ENCODE assay signal across 12 mouse cellular contexts in the genomic region with DNA sequence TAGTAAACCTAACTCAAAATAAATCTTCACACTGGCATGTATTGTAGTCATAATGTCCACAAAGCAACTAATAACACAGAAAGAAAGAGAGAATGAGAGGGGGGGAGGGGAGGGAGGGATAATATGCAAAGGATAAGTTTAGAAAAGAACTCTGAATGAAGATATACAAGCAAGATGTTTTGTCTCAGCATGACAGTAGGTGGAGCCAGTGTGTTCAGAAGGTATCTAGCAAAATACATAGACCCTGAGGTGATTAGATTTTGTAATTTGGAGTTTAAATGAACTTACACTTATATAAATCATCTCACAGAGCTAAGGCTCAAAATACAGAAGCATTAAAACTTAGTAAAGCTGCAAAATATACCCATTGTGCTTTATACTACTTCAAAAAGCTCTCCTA. TPM values are rescaled to one million over a fixed set of nuclear protein-coding genes. Genes with fewer than 3 reads are reported as not detected.
DNase-seq lines count a peak whose midpoint lies in the region; ATAC-seq and TF ChIP-seq lines count a peak whose summit lies in the region.
"Had no signal": no experiment of that assay in that cellular context is flagged by ENCODE, and none has a peak within 500 bp of the region (broad histone marks: within the 10 kb centered on the region; RNA-seq: fewer than 3 reads in every experiment).

No protein-coding gene starts in this region.

- ATAC-seq in hindbrain, postnatal 0 days = no peak
- ATAC-seq in hindbrain, embryonic 12.5 days (ENCODE audit: low FRiP score) = no peak
- no peak for ATAC-seq in midbrain, embryonic 14.5 days (ENCODE audit: low FRiP score, low TSS enrichment)
- ATAC-seq in midbrain, embryonic 11.5 days (ENCODE audit: low FRiP score) = no peak

- no peak overlapping the region for H3K9ac ChIP-seq in hindbrain, postnatal 0 days (replicated peaks; ENCODE audit: low read length)
- no peak overlapping the region for H3K9ac ChIP-seq in hindbrain, embryonic 12.5 days
- H3K9ac ChIP-seq in midbrain, embryonic 14.5 days (replicated peaks; ENCODE audit: low read length) = no peak overlapping the region
- H3K9ac ChIP-seq in midbrain, embryonic 11.5 days (ENCODE audit: low read length) = no peak overlapping the region
- H3K9ac ChIP-seq: embryonic facial prominence, embryonic 12.5 days had no signal

- no peaks in the 10 kb centered on the region for H3K27me3 ChIP-seq in hindbrain, postnatal 0 days (ENCODE audit: insufficient read depth, low read length)
- H3K27me3 ChIP-seq in hindbrain, embryonic 12.5 days = no peaks in the 10 kb centered on the region
- H3K27me3 ChIP-seq in midbrain, embryonic 14.5 days (ENCODE audit: control insufficient read depth, insufficient read depth, low read length) = no peaks in the 10 kb centered on the region
- no peaks in the 10 kb centered on the region for H3K27me3 ChIP-seq in midbrain, embryonic 11.5 days (ENCODE audit: control insufficient read depth, insufficient read depth, low read length)
- H3K27me3 ChIP-seq: embryonic facial prominence, embryonic 12.5 days had no signal

- H3K36me3 ChIP-seq in hindbrain, postnatal 0 days (ENCODE audit: insufficient read depth, low read length) = no peaks in the 10 kb centered on the region
- no peaks in the 10 kb centered on the region for H3K36me3 ChIP-seq in hindbrain, embryonic 12.5 days
- H3K36me3 ChIP-seq in midbrain, embryonic 14.5 days (ENCODE audit: control insufficient read depth, insufficient read depth, low read length) = no peaks in the 10 kb centered on the region
- no peaks in the 10 kb centered on the region for H3K36me3 ChIP-seq in midbrain, embryonic 11.5 days (ENCODE audit: control insufficient read depth, insufficient read depth, low read length)
- H3K36me3 ChIP-seq: embryonic facial prominence, embryonic 12.5 days; hindbrain, embryonic 10.5 days had no signal

- H3K27ac ChIP-seq in hindbrain, postnatal 0 days = no peak overlapping the region
- no peak overlapping the region for H3K27ac ChIP-seq in hindbrain, embryonic 12.5 days
- H3K27ac ChIP-seq in midbrain, embryonic 14.5 days (replicated peaks; ENCODE audit: low read depth, low read length) = no peak overlapping the region
- H3K27ac ChIP-seq in midbrain, embryonic 11.5 days (ENCODE audit: low read depth, low read length) = no peak overlapping the region
- H3K27ac ChIP-seq: embryonic facial prominence, embryonic 12.5 days; hindbrain, embryonic 10.5 days had no signal

- no peak overlapping the region for H3K4me2 ChIP-seq in hindbrain, postnatal 0 days (ENCODE audit: low read depth, low read length)
- H3K4me2 ChIP-seq in hindbrain, embryonic 12.5 days (replicated peaks) = no peak overlapping the region
- no peak overlapping the region for H3K4me2 ChIP-seq in midbrain, embryonic 14.5 days (ENCODE audit: low read length)
- no peak overlapping the region for H3K4me2 ChIP-seq in midbrain, embryonic 11.5 days
- H3K4me2 ChIP-seq: embryonic facial prominence, embryonic 12.5 days had no signal

- no peaks in the 10 kb centered on the region for H3K4me1 ChIP-seq in hindbrain, postnatal 0 days (ENCODE audit: insufficient read depth, low read length)
- H3K4me1 ChIP-seq in hindbrain, embryonic 12.5 days = no peaks in the 10 kb centered on the region
- no peaks in the 10 kb centered on the region for H3K4me1 ChIP-seq in midbrain, embryonic 14.5 days (ENCODE audit: control insufficient read depth, insufficient read depth, low read length)
- H3K4me1 ChIP-seq in midbrain, embryonic 11.5 days (ENCODE audit: control insufficient read depth, insufficient read depth, low read length) = no peaks in the 10 kb centered on the region
- H3K4me1 ChIP-seq: embryonic facial prominence, embryonic 12.5 days; hindbrain, embryonic 10.5 days had no signal

- 0 out of 2 replicates have a peak, but pooled peaks cover 4% of the 10 kb centered on the region for H3K9me3 ChIP-seq in hindbrain, postnatal 0 days (ENCODE audit: low read length)
- peaks cover 3% of the 10 kb centered on the region; the same call in 1 of the 2 replicates for H3K9me3 ChIP-seq in hindbrain, embryonic 12.5 days (replicated peaks)
- peaks cover 2% of the 10 kb centered on the region; the same call in 1 of the 2 replicates for H3K9me3 ChIP-seq in midbrain, embryonic 14.5 days (ENCODE audit: control insufficient read depth, low read length)
- no peaks in the 10 kb centered on the region; the same call in 1 of the 2 replicates for H3K9me3 ChIP-seq in midbrain, embryonic 11.5 days (ENCODE audit: control insufficient read depth, low read length)
- H3K9me3 ChIP-seq: embryonic facial prominence, embryonic 12.5 days; hindbrain, embryonic 10.5 days had no signal

- DNase-seq in hindbrain, postnatal 0 days (ENCODE audit: low spot score) = peak; percentile 3
- peak; percentile 7 for DNase-seq in midbrain, embryonic 14.5 days
- no peak for DNase-seq in midbrain, embryonic 11.5 days (ENCODE audit: low spot score, missing footprints)
- DNase-seq in brain, embryonic 14.5 days (ENCODE audit: low read depth) = peak; percentile 15
- DNase-seq in spleen, postnatal 36 days (ENCODE audit: low spot score in 2 of 2) = no peak
- DNase-seq in thymus, postnatal 25 days = no peak
- DNase-seq: adrenal gland, postnatal 14 days; cerebellum, adult 2 months; kidney, postnatal 25 days had no signal

- H3K4me3 ChIP-seq in hindbrain, postnatal 0 days (ENCODE audit: low read length) = no peak overlapping the region
- H3K4me3 ChIP-seq in hindbrain, embryonic 12.5 days = no peak overlapping the region
- no peak overlapping the region for H3K4me3 ChIP-seq in midbrain, embryonic 14.5 days (replicated peaks; ENCODE audit: low read depth, low read length)
- no peak overlapping the region for H3K4me3 ChIP-seq in midbrain, embryonic 11.5 days (ENCODE audit: low read depth, low read length)
- H3K4me3 ChIP-seq: embryonic facial prominence, embryonic 12.5 days; hindbrain, embryonic 10.5 days had no signal

- no peak for TF ChIP-seq POLR2A in brain, embryonic 14.5 days (IDR thresholded peaks at IDR 0.05; ENCODE audit: borderline replicate concordance, extremely low read depth, insufficient read depth, insufficient read length, poor library complexity, severe bottlenecking)

- TF ChIP-seq CTCF in hindbrain, postnatal 0 days (IDR thresholded peaks at IDR 0.05; ENCODE audit: low read depth) = peak; percentile 25; the same call in 1 of the 2 replicates
- TF ChIP-seq CTCF in brain, embryonic 14.5 days (IDR thresholded peaks at IDR 0.05; ENCODE audit: borderline replicate concordance, extremely low read depth, insufficient read depth, insufficient read length) = no peak

RNA-seq across cellular contexts. Expression of a gene that starts 44.7 kb away (rescaled TPM):
- 14.7 and 18.1 TPM in 2 replicates for total RNA-seq in hindbrain, postnatal 0 days (2014; rRNA removed)
- 24.9 and 26.8 TPM in 2 replicates for polyA plus RNA-seq in hindbrain, postnatal 0 days (2015; fragmentation: Nextera tagmentation; extraction: Ambion mirVana)
- 14.9 and 15.8 TPM in 2 replicates for polyA plus RNA-seq in hindbrain, embryonic 12.5 days (2016; fragmentation: Nextera tagmentation; extraction: Ambion mirVana)
- 17.9 and 18.9 TPM in 2 replicates for polyA plus RNA-seq in midbrain, embryonic 14.5 days (2014; fragmentation: Nextera tagmentation; extraction: Ambion mirVana)
- polyA plus RNA-seq in midbrain, embryonic 11.5 days (2014; fragmentation: Nextera tagmentation; extraction: Ambion mirVana) = 15.8 and 16.6 TPM in 2 replicates
- 10.5 and 11.0 TPM in 2 replicates for polyA plus RNA-seq in brain, embryonic 14.5 days (2012; rRNA removed)

Comparison
In these comparisons a context has a peak if more than half of its experiments do, and no peak if none do; other contexts are left out.
1. DNase-seq: peak in hindbrain, postnatal 0 days (single experiment), midbrain, embryonic 14.5 days (single experiment) and brain, embryonic 14.5 days (single experiment); none in midbrain, embryonic 11.5 days (single experiment), spleen, postnatal 36 days (0 of 2) and thymus, postnatal 25 days (single experiment).